Mouse (Mus musculus): Measurements from ENCODE around the gene Mterf1a.
"Not testable (repeated sequence)": the region's sequence is repeated elsewhere in the genome, so short reads cannot be mapped to it uniquely, and the experiment has no call there.

Gene Mterf1a

GRCm38 (mm10) chr5:3893459-3894293, at the start of gene Mterf1a:
TSS of gene Mterf1a (minus strand) at chr5:3893933.
- peak; percentile 18 for DNase-seq (ENCODE audit: extremely low read depth, low read depth)

GRCm38 (mm10) chr5:3943169-3943568, 49.4 kb upstream of the Mterf1a start:
- not testable (repeated sequence) for DNase-seq (ENCODE audit: extremely low read depth, low read depth)

GRCm38 (mm10) chr5:3941240-3941639, 47.5 kb upstream of the Mterf1a start:
- DNase-seq (ENCODE audit: extremely low read depth, low read depth) = no peak

- DNase-seq (ENCODE audit: extremely low read depth, low read depth) = no peak
These were observed 45.6 kb upstream of the Mterf1a start for GRCm38 (mm10) chr5:3939335-3939734.

- no peak for DNase-seq (ENCODE audit: extremely low read depth, low read depth)
These were observed 45.2 kb upstream of the Mterf1a start for GRCm38 (mm10) chr5:3938905-3939304.

GRCm38 (mm10) chr5:3935778-3936554, 42.2 kb upstream of the Mterf1a start:
- DNase-seq (ENCODE audit: extremely low read depth, low read depth) = no peak

GRCm38 (mm10) chr5:3935266-3935665, 41.5 kb upstream of the Mterf1a start:
- no peak for DNase-seq (ENCODE audit: extremely low read depth, low read depth)

GRCm38 (mm10) chr5:3933551-3933950, 39.8 kb upstream of the Mterf1a start:
- no peak for DNase-seq (ENCODE audit: extremely low read depth, low read depth)

- no peak for DNase-seq (ENCODE audit: extremely low read depth, low read depth)
These were observed 37.9 kb upstream of the Mterf1a start for GRCm38 (mm10) chr5:3931636-3932035.

- no peak for DNase-seq (ENCODE audit: extremely low read depth, low read depth)
These were observed 37.0 kb upstream of the Mterf1a start for GRCm38 (mm10) chr5:3930760-3931159.

GRCm38 (mm10) chr5:3928690-3929046, 34.9 kb upstream of the Mterf1a start:
- DNase-seq (ENCODE audit: extremely low read depth, low read depth) = peak; percentile 32

- no peak for DNase-seq (ENCODE audit: extremely low read depth, low read depth)
These were observed 34.3 kb upstream of the Mterf1a start, which contains the start of gene Akap9 for GRCm38 (mm10) chr5:3927801-3928689. TSS of gene Akap9 (plus strand) at chr5:3928054.

- no peak for DNase-seq (ENCODE audit: extremely low read depth, low read depth)
These were observed 32.9 kb upstream of the Mterf1a start for GRCm38 (mm10) chr5:3926666-3927065.

- DNase-seq (ENCODE audit: extremely low read depth, low read depth) = no peak
These were observed 28.6 kb upstream of the Mterf1a start for GRCm38 (mm10) chr5:3922350-3922749.

GRCm38 (mm10) chr5:3905471-3905870, 11.7 kb upstream of the Mterf1a start:
- no peak for DNase-seq (ENCODE audit: extremely low read depth, low read depth)

- DNase-seq (ENCODE audit: extremely low read depth, low read depth) = not testable (repeated sequence)
These were observed 524 bp upstream of the Mterf1a start for GRCm38 (mm10) chr5:3894294-3894619.

GRCm38 (mm10) chr5:3889201-3889600, 4.5 kb downstream of the Mterf1a start:
- DNase-seq (ENCODE audit: extremely low read depth, low read depth) = no peak

- DNase-seq (ENCODE audit: extremely low read depth, low read depth) = not testable (repeated sequence)
These were observed 6.9 kb downstream of the Mterf1a start for GRCm38 (mm10) chr5:3886862-3887261.

- no peak for DNase-seq (ENCODE audit: extremely low read depth, low read depth)
These were observed 20.2 kb downstream of the Mterf1a start for GRCm38 (mm10) chr5:3873485-3873884.

GRCm38 (mm10) chr5:3872348-3872747, 21.4 kb downstream of the Mterf1a start:
- DNase-seq (ENCODE audit: extremely low read depth, low read depth) = no peak

- no peak for DNase-seq (ENCODE audit: extremely low read depth, low read depth)
These were observed 23.6 kb downstream of the Mterf1a start for GRCm38 (mm10) chr5:3870161-3870560.

GRCm38 (mm10) chr5:3845026-3845425, 48.7 kb downstream of the Mterf1a start, which contains the start of gene Lrrd1:
TSS of gene Lrrd1 (plus strand) at chr5:3845173.
- DNase-seq (ENCODE audit: extremely low read depth, low read depth) = no peak
